Mouse (Mus musculus): ENCODE measurements around the gene Dock4.

The Dock4 gene

GRCm38 (mm10) chr12:40559103-40559502, 113.4 kb downstream of the Dock4 start:
- in situ Hi-C loops (cut with MboI; ENCODE audit: low sequenced_read_pairs): no loop called here

- in situ Hi-C loops (cut with MboI; ENCODE audit: low sequenced_read_pairs): no loop called here
These were observed 118.0 kb downstream of the Dock4 start for GRCm38 (mm10) chr12:40563703-40564102.

GRCm38 (mm10) chr12:40564261-40564660, 118.5 kb downstream of the Dock4 start:
- in situ Hi-C loops (cut with MboI; ENCODE audit: low sequenced_read_pairs): no loop called here

- in situ Hi-C loops (cut with MboI; ENCODE audit: low sequenced_read_pairs): no loop called here
These were observed 122.7 kb downstream of the Dock4 start for GRCm38 (mm10) chr12:40568365-40568885.

GRCm38 (mm10) chr12:40568971-40569968, 123.5 kb downstream of the Dock4 start:
- in situ Hi-C loops (cut with MboI; ENCODE audit: low sequenced_read_pairs): no loop called here

- in situ Hi-C loops (cut with MboI; ENCODE audit: low sequenced_read_pairs): no loop called here
These were observed 124.5 kb downstream of the Dock4 start for GRCm38 (mm10) chr12:40570250-40570649.

- in situ Hi-C loops (cut with MboI; ENCODE audit: low sequenced_read_pairs): no loop called here
These were observed 128.3 kb downstream of the Dock4 start for GRCm38 (mm10) chr12:40574051-40574450.

GRCm38 (mm10) chr12:40576749-40577148, 131.0 kb downstream of the Dock4 start:
- in situ Hi-C loops (cut with MboI; ENCODE audit: low sequenced_read_pairs): no loop called here

- in situ Hi-C loops (cut with MboI; ENCODE audit: low sequenced_read_pairs): no loop called here
These were observed 134.6 kb downstream of the Dock4 start for GRCm38 (mm10) chr12:40580351-40580750.

GRCm38 (mm10) chr12:40581037-40581436, 135.3 kb downstream of the Dock4 start:
- in situ Hi-C loops (cut with MboI; ENCODE audit: low sequenced_read_pairs): no loop called here

GRCm38 (mm10) chr12:40582059-40582458, 136.3 kb downstream of the Dock4 start:
- in situ Hi-C loops (cut with MboI; ENCODE audit: low sequenced_read_pairs): no loop called here

GRCm38 (mm10) chr12:40584526-40585289, 139.0 kb downstream of the Dock4 start:
- in situ Hi-C loops (cut with MboI; ENCODE audit: low sequenced_read_pairs): no loop called here

- in situ Hi-C loops (cut with MboI; ENCODE audit: low sequenced_read_pairs): no loop called here
These were observed 139.8 kb downstream of the Dock4 start for GRCm38 (mm10) chr12:40585456-40586141.

- in situ Hi-C loops (cut with MboI; ENCODE audit: low sequenced_read_pairs): no loop called here
These were observed 148.4 kb downstream of the Dock4 start for GRCm38 (mm10) chr12:40594161-40594560.

- in situ Hi-C loops (cut with MboI; ENCODE audit: low sequenced_read_pairs): no loop called here
These were observed 149.7 kb downstream of the Dock4 start for GRCm38 (mm10) chr12:40595440-40595839.

GRCm38 (mm10) chr12:40596020-40596419, 150.3 kb downstream of the Dock4 start:
- in situ Hi-C loops (cut with MboI; ENCODE audit: low sequenced_read_pairs): no loop called here

- in situ Hi-C loops (cut with MboI; ENCODE audit: low sequenced_read_pairs): no loop called here
These were observed 150.7 kb downstream of the Dock4 start for GRCm38 (mm10) chr12:40596441-40596840.

GRCm38 (mm10) chr12:40599952-40600351, 154.2 kb downstream of the Dock4 start:
- in situ Hi-C loops (cut with MboI; ENCODE audit: low sequenced_read_pairs): no loop called here

- in situ Hi-C loops (cut with MboI; ENCODE audit: low sequenced_read_pairs): no loop called here
These were observed 159.8 kb downstream of the Dock4 start for GRCm38 (mm10) chr12:40605565-40605964.

GRCm38 (mm10) chr12:40622926-40623325, 177.2 kb downstream of the Dock4 start:
- in situ Hi-C loops (cut with MboI; ENCODE audit: low sequenced_read_pairs): no loop called here

- in situ Hi-C loops (cut with MboI; ENCODE audit: low sequenced_read_pairs): no loop called here
These were observed 180.8 kb downstream of the Dock4 start for GRCm38 (mm10) chr12:40626521-40626920.

Measured in CH12F3 (cell line).